In the genomic region with DNA sequence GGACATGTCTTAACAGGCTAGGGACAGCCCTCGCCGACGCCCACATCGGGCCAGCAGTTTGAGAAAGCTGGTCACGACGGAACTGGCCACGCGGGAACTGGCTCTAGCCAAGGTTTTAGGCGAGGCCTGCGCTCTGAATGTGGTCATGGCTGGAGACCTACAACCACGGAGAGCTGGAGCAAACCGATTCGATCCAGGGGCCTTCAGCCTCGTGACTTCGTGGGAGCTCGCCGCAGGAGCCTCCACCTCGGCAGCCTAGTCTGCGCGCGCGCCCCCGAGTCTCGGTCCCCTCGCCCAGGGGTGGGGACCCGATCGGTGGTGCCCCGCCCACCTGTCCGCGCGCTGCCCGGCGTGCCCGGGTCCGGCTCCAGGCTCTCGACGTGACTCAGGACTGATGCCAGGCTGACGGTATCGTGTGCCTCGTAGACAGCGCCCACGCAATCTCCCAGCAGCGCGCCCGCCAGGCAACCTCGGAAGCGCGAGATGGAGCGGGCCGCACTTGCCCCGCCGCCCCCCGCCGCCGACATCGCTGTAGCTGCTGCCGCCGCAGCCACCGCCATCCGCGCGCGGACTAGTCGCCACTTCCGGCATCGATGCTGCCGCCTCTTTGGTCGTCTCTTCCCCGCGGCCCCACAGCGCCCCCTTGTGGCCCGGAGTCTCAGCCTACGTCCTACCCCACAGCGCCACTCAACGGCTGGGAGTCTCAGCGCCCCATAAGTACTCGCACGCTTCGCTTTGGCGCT, we compare ENCODE assay signal across 8 mouse cellular contexts. TPM values are rescaled to one million over a fixed set of nuclear protein-coding genes. Genes with fewer than 3 reads are reported as not detected.
DNase-seq lines count a peak whose midpoint lies in the region; ATAC-seq lines count a peak whose summit lies in the region.

Adprhl2 (minus strand) TSS at position 593 of the 743 bp plus-strand sequence.

- DNase-seq in NIH3T3 (ENCODE audit: low read depth): peak; percentile 99
- DNase-seq in cerebellum, postnatal 10 days: peak; percentile 100
- DNase-seq in frontal cortex, postnatal 14 days (ENCODE audit: low spot score in 2 of 2): peak; percentile 94 to 99
- DNase-seq in layer of hippocampus, postnatal 25 days (ENCODE audit: extremely low spot score in 1 of 2, low spot score in 1 of 2): peak; percentile 100
- DNase-seq in lung, postnatal 25 days (ENCODE audit: low spot score): peak; percentile 97
- peak; percentile 99 for DNase-seq in retina, embryonic 14.5 days (ENCODE audit: low spot score)
- DNase-seq in thymus, postnatal 4 days: peak; percentile 100

- peak within 1 kb of the TSS; percentile 91 for H3K9ac ChIP-seq in hindbrain, embryonic 13.5 days

- peak within 1 kb of the TSS; percentile 90 for H3K27ac ChIP-seq in hindbrain, embryonic 13.5 days

- peak within 1 kb of the TSS; percentile 80 for H3K4me3 ChIP-seq in hindbrain, embryonic 13.5 days

- H3K4me2 ChIP-seq in hindbrain, embryonic 13.5 days: peak within 1 kb of the TSS; percentile 94

- no peaks in the 10 kb centered on the region for H3K9me3 ChIP-seq in hindbrain, embryonic 13.5 days

- under 1% methylated on average over 80 of the region's 80 CpGs for WGBS in hindbrain, embryonic 13.5 days

- peak; percentile 83 for ATAC-seq in hindbrain, embryonic 13.5 days (ENCODE audit: low FRiP score)

- peaks cover 34% of the 10 kb centered on the region for H3K36me3 ChIP-seq in hindbrain, embryonic 13.5 days

- H3K4me1 ChIP-seq in hindbrain, embryonic 13.5 days (replicated peaks): peaks cover 37% of the 10 kb centered on the region

- peaks cover 36% of the 10 kb centered on the region for H3K27me3 ChIP-seq in hindbrain, embryonic 13.5 days

RNA-seq across cellular contexts. Expression of gene Adprhl2, which starts in this region (rescaled TPM):
- polyA plus RNA-seq in hindbrain, embryonic 13.5 days (2015; fragmentation: Nextera tagmentation; extraction: Ambion mirVana): 78.2 and 81.6 TPM in 2 replicates
- 10 to 100 TPM; 29.1 to 31.3 TPM for total RNA-seq in layer of hippocampus, postnatal 25 days (2021)

Comparison
In these comparisons a context has a peak if more than half of its experiments do, and no peak if none do; other contexts are left out.
1. Peak in every context shown above with its lines: DNase-seq, ATAC-seq, H3K4me3 ChIP-seq and H3K27ac ChIP-seq.